Mouse (Mus musculus) A20 (cell line): ENCODE results near the gene Htr2a.

ENCODE experiments used
- DNase-seq: peaks from one replicate; pipeline ENCODE4 v3.0.0-alpha.2; 2011; ENCODE audit warnings: low read depth, low spot score

Htr2a gene

GRCm38 (mm10) chr14:74640819-74641381 lies at the start of gene Htr2a:
Gene Htr2a (plus strand): TSS chr14:74640840.
- no peak for DNase-seq

DNA sequence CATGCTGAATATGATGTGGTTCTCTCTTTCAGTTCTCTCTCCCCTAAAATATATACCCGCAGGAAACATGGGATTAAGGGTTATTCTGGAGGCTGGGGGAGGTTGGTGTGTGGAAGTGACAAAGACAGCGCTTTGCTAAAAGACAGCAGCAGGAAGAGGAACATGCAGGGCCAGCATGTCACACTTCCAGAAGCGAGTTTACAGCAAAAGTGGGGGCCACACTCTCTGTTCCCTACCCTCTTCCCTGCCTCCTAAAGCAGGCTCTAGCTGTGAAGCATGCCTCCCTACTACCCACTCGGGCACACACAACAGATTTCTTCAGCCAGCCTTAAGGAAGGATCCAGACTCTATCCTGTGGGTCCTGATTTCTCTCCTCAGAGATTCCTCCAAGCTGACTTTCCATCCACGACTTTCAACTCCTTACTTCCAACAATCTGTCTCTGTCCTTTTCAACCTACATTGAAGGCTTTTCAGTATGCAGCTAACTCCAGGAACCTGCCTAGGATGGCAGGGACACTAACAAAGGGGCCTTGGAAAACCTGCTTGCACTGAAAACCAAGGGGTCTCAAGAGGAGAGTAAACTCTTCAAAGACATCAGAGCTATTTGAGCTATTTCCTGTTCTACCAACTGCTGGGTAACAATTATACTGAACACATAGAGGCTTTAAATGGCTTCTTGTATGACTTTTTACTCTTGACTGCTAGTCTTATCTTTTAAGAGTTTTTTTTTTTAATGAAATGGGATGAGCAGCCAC lies 39.1 kb upstream of the Htr2a start:
- DNase-seq: no peak

GRCm38 (mm10) chr14:74602543-74602942 lies 38.1 kb upstream of the Htr2a start:
- peak; percentile 50 for DNase-seq

DNA sequence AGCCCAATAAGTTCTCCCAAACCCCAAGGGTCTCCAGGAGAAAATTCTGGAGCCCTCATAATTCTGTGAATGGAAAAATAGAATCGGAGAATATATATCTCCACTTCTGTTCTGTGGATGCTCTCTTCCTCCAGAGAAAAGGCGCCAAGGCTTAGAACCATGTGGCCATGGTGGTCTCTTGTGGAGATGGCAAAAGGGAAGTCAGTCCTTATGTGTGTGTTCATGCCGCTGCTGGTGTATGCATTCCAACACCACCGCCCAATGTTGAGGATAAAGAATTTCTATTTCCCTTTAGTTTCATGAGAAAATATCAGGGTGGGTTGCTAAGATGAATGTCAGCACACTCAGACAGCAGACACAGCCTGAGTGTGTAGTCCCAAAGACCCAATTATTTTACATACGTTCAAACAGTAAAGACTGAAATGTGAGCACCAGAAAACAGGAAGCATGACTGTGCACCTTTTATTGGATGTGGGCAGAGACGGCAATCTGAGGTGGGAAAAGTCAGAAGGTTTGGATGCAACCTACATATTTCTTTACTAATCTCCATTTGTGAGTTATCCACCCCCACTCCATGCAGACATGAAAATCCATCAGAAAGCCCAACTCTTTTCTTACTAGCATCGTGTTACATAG lies 37.4 kb upstream of the Htr2a start:
- DNase-seq: no peak

DNA sequence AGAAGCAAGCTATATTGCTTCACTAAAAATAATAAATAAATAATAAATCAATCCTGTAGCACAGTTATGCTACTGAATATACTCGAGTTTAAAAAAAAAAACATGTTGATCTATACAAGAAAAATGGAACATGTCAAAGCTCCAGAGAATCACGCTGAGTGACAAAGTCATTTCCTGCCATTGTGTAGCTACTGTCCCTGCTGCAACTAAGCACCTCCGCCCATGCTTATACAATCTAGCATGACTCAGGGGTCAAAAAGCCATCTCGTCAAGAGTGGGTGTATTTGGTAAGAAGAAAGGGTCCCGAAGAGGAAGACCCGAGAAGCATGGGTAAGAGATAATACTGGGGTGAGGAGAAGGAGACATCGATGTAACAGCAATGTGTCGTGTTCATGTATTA lies 29.3 kb upstream of the Htr2a start:
- no peak for DNase-seq

DNA sequence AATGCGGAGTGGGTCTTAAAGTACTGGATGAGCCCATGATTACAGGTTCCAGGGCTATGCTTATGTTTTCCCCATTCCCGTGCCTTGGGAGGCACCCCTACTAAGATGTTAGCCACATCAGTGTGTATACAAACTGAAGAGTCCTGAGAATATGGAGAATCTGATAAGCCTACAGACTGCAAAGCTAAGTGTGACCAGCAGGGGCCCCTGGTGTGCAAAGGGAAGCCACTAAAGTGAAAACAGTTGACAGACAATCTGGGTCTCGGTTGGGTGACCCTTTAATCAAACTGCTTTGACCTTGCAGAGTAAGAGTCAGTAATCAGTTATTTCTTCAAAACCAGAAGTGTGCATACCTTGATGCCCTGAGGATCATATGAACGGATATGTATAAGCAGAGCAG lies 21.8 kb upstream of the Htr2a start:
- peak; percentile 48 for DNase-seq

- peak; percentile 22 for DNase-seq
Measured at GRCm38 (mm10) chr14:74638071-74638470, 2.6 kb upstream of the Htr2a start.

DNA sequence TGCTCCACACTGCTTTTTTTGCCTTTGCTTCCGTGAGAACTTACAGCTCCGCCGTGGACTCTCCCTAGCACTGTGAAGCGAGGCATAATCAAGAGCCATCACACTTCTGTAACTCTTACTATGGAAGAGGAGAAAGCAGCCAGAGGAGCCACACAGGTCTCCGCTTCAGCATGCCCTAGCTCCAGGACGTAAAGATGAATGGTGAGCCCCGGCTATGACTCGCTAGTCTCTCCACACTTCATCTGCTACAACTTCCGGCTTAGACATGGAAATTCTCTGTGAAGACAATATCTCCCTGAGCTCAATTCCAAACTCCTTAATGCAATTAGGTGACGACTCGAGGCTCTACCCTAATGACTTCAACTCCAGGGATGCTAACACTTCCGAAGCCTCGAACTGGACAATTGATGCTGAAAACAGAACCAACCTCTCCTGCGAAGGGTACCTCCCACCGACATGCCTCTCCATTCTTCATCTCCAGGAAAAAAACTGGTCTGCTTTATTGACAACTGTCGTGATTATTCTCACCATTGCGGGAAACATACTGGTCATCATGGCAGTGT lies 1.1 kb downstream of the Htr2a start:
- DNase-seq: no peak

- peak; percentile 73 for DNase-seq
Measured at GRCm38 (mm10) chr14:74643296-74643695, 2.7 kb downstream of the Htr2a start.

- DNase-seq: peak; percentile 37
Measured at GRCm38 (mm10) chr14:74646107-74646793, 5.6 kb downstream of the Htr2a start.

- no peak for DNase-seq
Measured at GRCm38 (mm10) chr14:74650001-74650400, 9.4 kb downstream of the Htr2a start.

- DNase-seq: no peak
Measured at GRCm38 (mm10) chr14:74651678-74652077, 11.0 kb downstream of the Htr2a start.

DNA sequence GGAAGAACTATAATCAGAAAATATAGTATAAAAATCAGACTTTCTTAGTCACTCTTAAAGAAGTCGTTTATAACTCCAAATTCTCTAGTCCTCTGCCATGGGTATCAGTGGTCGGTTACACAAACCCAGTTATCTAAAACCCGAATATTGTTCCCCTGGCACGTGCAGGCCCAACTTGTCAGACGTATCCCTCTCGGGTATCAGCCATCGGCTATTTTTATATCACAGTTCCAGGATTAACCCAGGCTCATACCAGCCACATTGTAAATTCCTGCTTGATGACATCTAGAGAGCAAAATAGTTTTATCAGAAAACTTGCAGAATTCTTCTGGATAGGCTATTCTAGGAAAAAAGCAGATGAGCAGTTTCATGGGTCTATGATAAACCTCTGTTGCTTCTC lies 16.6 kb downstream of the Htr2a start:
- no peak for DNase-seq

- no peak for DNase-seq
Measured at GRCm38 (mm10) chr14:74659411-74659841, 18.8 kb downstream of the Htr2a start.

DNA sequence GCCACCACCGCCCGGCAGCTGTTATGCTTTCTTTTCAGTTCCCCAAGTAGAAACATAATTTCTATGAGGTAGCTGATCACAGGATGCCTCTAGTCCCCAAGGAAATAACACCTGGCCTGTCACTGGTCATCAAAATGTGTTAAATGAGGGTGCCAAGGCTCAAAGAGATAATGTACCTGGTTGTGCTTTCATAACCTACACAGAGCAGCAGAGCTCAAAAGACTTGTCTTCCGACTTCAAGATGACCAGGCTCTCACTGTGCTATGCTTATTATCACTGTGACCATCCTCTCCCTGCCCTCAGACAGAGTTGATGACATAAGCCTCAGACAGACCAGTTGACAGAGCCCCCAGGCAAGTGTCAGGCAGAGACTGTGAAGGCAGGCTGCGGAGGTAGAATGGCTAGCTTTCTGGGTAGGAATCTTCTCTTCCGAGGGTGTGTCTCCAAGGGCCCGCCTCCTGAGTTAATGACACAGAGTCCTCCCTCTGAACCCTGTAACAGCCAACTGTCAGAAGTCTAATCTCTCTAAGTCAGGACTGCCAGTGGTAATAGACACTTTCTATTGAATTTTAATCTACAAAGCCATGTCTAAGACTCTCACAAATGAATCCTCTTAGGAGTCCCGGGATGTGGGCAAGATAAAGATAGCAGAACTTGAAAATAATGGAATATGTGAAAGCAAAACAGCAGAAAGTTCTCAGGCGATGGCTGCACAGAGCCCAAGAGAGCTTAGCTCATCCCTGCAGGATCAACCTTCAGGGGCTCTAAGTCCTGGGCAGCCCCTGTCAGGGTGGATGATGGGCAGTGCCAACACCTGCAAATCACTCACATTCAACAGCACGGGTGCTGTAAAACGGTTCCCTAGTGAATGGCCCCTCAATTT lies 31.7 kb downstream of the Htr2a start:
- peak; percentile 5 for DNase-seq

DNA sequence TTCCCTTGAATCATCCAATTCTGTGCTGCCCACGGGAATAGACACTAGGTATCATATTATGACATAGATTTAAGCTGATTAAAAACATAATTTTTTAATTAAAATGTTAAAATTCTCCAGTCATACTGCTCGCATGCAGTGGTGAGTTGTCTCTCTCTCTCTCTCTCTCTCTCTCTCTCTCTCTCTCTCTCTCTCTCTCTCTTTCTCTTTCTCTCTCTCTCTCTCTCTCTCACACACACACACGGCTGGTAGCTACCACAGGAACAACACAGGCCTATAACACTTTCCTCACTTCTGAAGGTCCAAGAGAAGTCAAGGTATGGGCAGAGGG lies 32.3 kb downstream of the Htr2a start:
- DNase-seq: no peak

GRCm38 (mm10) chr14:74673584-74673983 lies 32.9 kb downstream of the Htr2a start:
- no peak for DNase-seq

DNA sequence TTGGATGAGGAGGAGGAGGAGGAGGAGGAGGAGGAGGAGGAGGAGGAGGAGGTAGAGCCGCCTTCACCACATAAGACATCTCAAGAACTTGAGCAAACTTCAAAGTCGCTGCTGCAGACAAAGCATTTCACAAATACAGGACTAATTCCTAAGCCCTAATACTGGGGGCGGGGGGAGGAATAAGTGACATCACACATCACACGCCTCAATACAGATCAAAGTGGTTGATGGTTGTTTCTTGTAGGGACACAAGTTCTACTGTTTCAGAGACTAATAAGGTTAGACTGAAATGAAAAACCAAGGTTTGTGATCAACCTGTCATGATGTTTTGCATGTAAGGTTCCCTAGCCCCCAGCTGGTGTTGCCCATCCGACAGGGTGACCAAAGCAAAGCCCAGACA lies 39.2 kb downstream of the Htr2a start:
- no peak for DNase-seq

GRCm38 (mm10) chr14:74684298-74684978 lies 43.8 kb downstream of the Htr2a start:
- no peak for DNase-seq

- DNase-seq: no peak
Measured at GRCm38 (mm10) chr14:74691963-74692362, 51.3 kb downstream of the Htr2a start.

DNA sequence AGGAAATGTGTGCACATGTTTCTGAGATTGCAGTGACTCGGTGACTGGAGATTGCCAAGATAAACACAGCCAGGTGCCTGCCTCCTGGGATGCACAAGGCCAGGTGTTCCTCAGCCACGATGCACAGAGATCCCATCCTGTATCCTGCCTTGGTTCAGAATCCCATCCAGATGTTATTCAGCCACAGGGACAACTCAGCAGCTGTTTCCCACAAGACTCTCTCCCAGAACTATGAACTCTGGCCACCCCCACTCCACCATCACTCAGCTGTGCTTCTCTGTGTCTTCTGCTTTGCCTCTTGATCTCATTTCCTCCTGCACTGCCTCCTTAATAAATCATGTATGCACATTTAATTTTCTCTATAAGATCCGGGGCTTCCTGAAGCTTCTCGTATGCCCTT lies 56.1 kb downstream of the Htr2a start:
- DNase-seq: no peak
